Mouse (Mus musculus) embryonic facial prominence, embryonic 14.5 days (tissue): ENCODE measurements around the gene Hsd17b13. TPM values are rescaled to one million over a fixed set of nuclear protein-coding genes. Genes with fewer than 3 reads are reported as not detected.

ENCODE experiments used
- ATAC-seq: fragments of 200-750 bp; cut with Nextera tagmentation; 2 replicates; pipeline ENCODE4 v1.8.0; 2017; ENCODE audit warnings: low read depth, moderate number of reproducible peaks, moderate TSS enrichment
- DNase-seq: peaks from one replicate; pipeline ENCODE4 v3.0.0-alpha.2; 2015; ENCODE audit warnings: low spot score
- H3K27ac ChIP-seq: fragments of 300-500 bp; sonication (generic); replicated peaks from 2 replicates; pipeline ENCODE4 v1.5.1; 2014; ENCODE audit warnings: low read depth, mild to moderate bottlenecking, low read length, moderate library complexity
- H3K27me3 ChIP-seq: fragments of 300-500 bp; sonication (generic); replicated peaks from 2 replicates; pipeline ENCODE4 v1.6.1; 2014; ENCODE audit warnings: low read length; ENCODE audit not compliant: control insufficient read depth, insufficient read depth
- H3K36me3 ChIP-seq: fragments of 300-500 bp; sonication (generic); 2 replicates; pipeline ENCODE4 v1.6.1; 2014; ENCODE audit warnings: low read length, mixed read lengths; ENCODE audit not compliant: control insufficient read depth, insufficient read depth
- H3K4me1 ChIP-seq: fragments of 300-500 bp; sonication (generic); 2 replicates; pipeline ENCODE4 v1.6.1; 2014; ENCODE audit warnings: antibody characterized with exemption, low read length; ENCODE audit not compliant: control insufficient read depth, insufficient read depth
- H3K4me2 ChIP-seq: fragments of 300-500 bp; sonication (generic); 2 replicates; pipeline ENCODE4 v1.6.1; 2014; ENCODE audit warnings: low read depth, mild to moderate bottlenecking, low read length, moderate library complexity, mixed read lengths
- H3K4me3 ChIP-seq: fragments of 300-500 bp; sonication (generic); 2 replicates; pipeline ENCODE4 v1.5.1; 2014; ENCODE audit warnings: low read depth, mild to moderate bottlenecking, low read length
- H3K9ac ChIP-seq: fragments of 300-500 bp; sonication (generic); 2 replicates; pipeline ENCODE4 v1.6.1; 2014; ENCODE audit warnings: low read depth, mild to moderate bottlenecking, low read length, moderate library complexity, mixed read lengths
- H3K9me3 ChIP-seq: fragments of 300-500 bp; sonication (generic); 2 replicates; pipeline ENCODE4 v1.6.1; 2016; ENCODE audit warnings: low read length; ENCODE audit not compliant: control insufficient read depth
- WGBS: fragments of 180-500 bp; shearing (Covaris S2); extraction: QIAGEN DNeasy Blood & Tissue Kit; methylation state at CpG from one replicate; pipeline ENCODE4 v1.1.7; 2014; 5-methylcytosine and 5-hydroxymethylcytosine counted together
- polyA plus RNA-seq: library from polyadenylated mRNA; unstranded; fragments of >200 nt; fragmentation: Nextera tagmentation; extraction: Ambion mirVana; gene quantifications from 2 replicates; pipeline ENCODE4 v1.2.1, GENCODE M21; 2014

Hsd17b13 gene
- polyA plus RNA-seq, 1 experiment from 2014 or later, result 0.15 TPM

DNA sequence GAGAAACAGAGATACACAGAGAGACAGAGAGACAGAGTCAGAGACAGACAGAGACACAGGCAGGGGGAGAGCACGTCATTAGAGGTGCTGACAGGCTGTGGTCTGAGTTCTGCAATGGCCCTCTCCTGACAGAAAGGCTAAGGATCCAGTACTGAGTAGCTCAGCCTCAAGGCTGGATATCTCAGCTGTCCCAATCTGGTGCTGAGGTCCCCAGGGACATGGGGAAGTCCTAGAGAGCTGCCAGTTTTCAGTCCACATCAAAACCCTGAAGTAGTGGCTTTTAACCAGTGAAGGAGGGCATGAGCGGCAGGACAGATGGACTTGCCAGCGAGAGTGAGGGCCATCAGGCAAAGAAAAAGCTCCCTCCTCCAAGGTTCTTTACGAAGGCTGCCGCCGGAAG, 54.1 kb downstream of the Hsd17b13 start:
- H3K4me2 ChIP-seq, result no peak overlapping the region
- H3K27ac ChIP-seq, result no peak overlapping the region
- H3K36me3 ChIP-seq, result no peaks in the 10 kb centered on the region
- H3K9me3 ChIP-seq, result no peaks in the 10 kb centered on the region
- 77% methylated on average over 6 of the region's 6 CpGs for WGBS
- H3K4me1 ChIP-seq, result peaks cover 6% of the 10 kb centered on the region; the same call in 1 of the 2 replicates
- no peak overlapping the region for H3K4me3 ChIP-seq
- no peak overlapping the region for H3K9ac ChIP-seq
- no peaks in the 10 kb centered on the region for H3K27me3 ChIP-seq
- DNase-seq (no peak), ATAC-seq (no peak)

DNA sequence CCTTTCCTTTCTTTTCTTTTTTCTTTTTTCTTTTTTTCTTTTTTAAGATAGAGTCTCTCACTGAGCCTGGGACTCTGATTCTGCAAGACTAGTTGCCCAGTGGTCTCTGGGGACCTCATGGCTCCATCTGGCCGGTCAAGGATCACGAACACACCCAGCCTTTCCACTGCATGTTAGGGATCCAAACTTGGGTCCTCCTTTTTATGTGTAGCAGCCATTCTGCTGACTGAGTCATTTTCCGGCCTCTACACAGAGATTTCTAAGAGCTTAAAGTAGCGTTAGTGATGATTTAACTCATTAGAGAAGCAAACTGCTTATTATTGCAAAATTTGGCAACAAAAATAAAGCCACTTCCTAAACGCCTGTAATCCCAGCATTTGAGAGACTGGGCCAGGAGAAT, 54.8 kb downstream of the Hsd17b13 start:
- Histone ChIP-seq H3K4me1 (peaks cover 2% of the 10 kb centered on the region; the same call in 1 of the 2 replicates), H3K27ac (no peak overlapping the region), H3K4me3 (no peak overlapping the region), H3K9ac (no peak overlapping the region), H3K9me3 (no peaks in the 10 kb centered on the region), H3K27me3 (no peaks in the 10 kb centered on the region), H3K4me2 (no peak overlapping the region), H3K36me3 (no peaks in the 10 kb centered on the region)
- DNase-seq (no peak), ATAC-seq (no peak)
- 61% methylated on average over 5 of the region's 5 CpGs for WGBS

DNA sequence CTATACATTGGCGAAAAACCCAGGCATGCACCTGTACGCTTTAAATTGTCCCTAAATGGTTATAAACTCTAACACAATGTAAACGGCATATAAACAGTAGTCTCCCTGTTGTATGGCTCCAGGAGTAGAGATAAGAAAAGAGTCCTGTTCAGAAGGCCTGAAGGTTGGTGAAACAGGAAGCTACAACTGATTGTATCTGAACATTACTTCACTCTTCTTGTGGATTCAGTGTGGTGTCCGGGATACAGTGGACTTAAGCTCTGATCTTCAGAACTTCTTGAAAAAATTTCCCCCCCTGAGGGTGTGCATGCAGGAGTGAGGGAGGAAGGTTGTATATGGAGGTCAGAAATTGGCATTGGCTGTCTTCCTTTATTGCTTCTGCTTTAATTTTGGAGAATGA, 57.7 kb downstream of the Hsd17b13 start:
- WGBS, result 83% methylated on average over 4 of the region's 4 CpGs
- Histone ChIP-seq H3K4me2 (no peak overlapping the region), H3K27ac (no peak overlapping the region), H3K4me1 (peaks cover 2% of the 10 kb centered on the region; the same call in 1 of the 2 replicates), H3K9ac (no peak overlapping the region), H3K27me3 (no peaks in the 10 kb centered on the region), H3K9me3 (no peaks in the 10 kb centered on the region), H3K4me3 (no peak overlapping the region), H3K36me3 (no peaks in the 10 kb centered on the region)
- no peak for ATAC-seq
- no peak for DNase-seq

DNA sequence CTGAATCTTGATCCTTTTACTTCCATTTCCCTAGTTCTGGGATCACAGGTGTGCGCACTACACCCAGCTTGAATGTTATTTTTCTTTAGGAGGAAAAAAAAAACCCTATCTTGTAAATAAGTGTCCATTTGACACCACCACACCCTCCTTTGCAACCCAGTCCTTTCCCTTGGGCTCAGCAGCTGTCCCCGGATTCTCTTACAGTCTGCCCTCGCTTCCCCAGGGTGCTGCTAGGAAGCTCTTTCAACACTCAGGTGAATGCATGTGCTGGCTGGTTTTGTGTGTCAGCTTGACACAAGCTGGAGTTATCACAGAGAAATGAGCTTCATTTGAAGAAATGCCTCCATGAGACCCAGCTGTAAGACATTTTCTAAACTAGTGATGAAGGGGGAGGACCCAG, 59.0 kb downstream of the Hsd17b13 start:
- no peaks in the 10 kb centered on the region for H3K27me3 ChIP-seq
- no peak overlapping the region for H3K4me2 ChIP-seq
- H3K4me1 ChIP-seq, result peaks cover 2% of the 10 kb centered on the region; the same call in 1 of the 2 replicates
- WGBS, result 56% methylated on average over 3 of the region's 3 CpGs
- H3K36me3 ChIP-seq, result no peaks in the 10 kb centered on the region
- DNase-seq, result no peak
- H3K27ac ChIP-seq, result no peak overlapping the region
- H3K4me3 ChIP-seq, result no peak overlapping the region
- peak; percentile 59; the same call in 1 of the 2 replicates for ATAC-seq
- no peaks in the 10 kb centered on the region for H3K9me3 ChIP-seq
- H3K9ac ChIP-seq, result no peak overlapping the region

DNA sequence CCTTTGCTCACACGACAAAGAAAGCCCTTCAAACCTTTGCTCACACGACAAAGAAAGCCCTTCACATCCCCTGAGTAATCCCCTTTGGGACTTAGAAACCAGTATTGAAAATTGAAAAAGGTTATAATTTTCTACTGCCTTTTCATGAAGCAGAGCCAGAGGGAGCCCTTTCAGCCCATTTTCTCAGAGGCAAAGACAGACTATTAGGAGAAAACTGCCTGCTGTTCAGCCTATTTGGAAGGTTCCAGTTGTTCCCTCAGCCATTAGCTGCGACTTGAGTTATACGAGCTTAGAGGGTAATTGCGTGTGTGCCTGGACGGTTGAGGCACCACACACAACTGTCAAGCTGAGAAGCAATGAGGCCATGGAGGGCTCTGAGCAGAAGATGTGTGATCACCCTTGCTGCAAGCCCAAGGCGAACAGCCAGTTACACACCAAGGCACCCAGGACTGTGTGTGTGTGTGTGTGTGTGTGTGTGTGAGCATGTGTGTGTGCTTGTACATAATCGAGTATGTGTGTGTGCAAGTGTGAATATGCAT, 59.8 kb downstream of the Hsd17b13 start:
- Histone ChIP-seq H3K4me3 (no peak overlapping the region), H3K36me3 (no peaks in the 10 kb centered on the region), H3K9ac (no peak overlapping the region), H3K4me1 (peaks cover 2% of the 10 kb centered on the region; the same call in 1 of the 2 replicates), H3K4me2 (no peak overlapping the region), H3K27ac (no peak overlapping the region), H3K27me3 (no peaks in the 10 kb centered on the region), H3K9me3 (no peaks in the 10 kb centered on the region)
- no peak for DNase-seq
- 48% methylated on average over 8 of the region's 8 CpGs for WGBS
- ATAC-seq, result 0 out of 2 replicates have a peak, but pooled peaks have one; percentile 27

DNA sequence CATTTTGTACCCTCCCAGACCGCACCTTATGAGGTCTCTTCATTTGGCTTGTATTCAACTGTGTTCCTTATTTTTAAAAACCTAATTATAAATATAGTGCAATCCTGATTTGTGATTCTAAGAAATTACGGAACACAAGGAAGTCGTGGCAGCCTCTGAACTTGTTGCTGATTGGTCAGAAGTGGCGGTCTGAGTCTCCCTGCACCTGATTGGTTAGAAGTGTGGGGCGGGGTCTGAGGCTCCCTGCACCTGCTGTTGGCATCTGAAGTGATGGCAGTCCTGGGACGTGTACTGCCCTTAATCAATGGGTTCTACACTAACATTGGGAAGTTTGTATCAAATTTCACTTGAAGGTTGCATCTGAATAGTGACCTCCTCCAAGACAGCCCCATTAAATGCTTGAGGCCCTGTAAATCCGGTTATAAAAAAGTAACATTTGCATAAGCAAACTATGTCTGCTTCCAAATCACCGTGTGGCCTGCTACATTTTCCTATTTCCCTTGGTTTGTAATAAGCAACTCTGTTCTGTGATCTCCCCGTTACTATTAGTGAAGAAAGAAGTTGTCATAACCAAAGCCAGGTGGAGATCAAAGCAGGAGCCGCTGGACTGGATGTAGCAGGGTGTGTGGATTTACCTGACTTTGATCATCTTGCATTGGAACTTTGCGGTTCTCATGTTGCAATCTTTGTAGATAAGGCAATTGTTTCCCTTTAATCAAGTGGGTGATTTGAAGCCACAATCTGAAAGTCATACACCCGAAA, 60.4 kb downstream of the Hsd17b13 start:
- no peak for DNase-seq
- H3K4me3 ChIP-seq, result no peak overlapping the region
- H3K9me3 ChIP-seq, result no peaks in the 10 kb centered on the region
- WGBS, result 49% methylated on average over 12 of the region's 12 CpGs
- no peak overlapping the region for H3K4me2 ChIP-seq
- no peak overlapping the region for H3K27ac ChIP-seq
- no peak overlapping the region for H3K9ac ChIP-seq
- no peaks in the 10 kb centered on the region for H3K36me3 ChIP-seq
- ATAC-seq, result peak; percentile 27; the same call in 1 of the 2 replicates
- H3K4me1 ChIP-seq, result no peaks in the 10 kb centered on the region
- no peaks in the 10 kb centered on the region for H3K27me3 ChIP-seq

DNA sequence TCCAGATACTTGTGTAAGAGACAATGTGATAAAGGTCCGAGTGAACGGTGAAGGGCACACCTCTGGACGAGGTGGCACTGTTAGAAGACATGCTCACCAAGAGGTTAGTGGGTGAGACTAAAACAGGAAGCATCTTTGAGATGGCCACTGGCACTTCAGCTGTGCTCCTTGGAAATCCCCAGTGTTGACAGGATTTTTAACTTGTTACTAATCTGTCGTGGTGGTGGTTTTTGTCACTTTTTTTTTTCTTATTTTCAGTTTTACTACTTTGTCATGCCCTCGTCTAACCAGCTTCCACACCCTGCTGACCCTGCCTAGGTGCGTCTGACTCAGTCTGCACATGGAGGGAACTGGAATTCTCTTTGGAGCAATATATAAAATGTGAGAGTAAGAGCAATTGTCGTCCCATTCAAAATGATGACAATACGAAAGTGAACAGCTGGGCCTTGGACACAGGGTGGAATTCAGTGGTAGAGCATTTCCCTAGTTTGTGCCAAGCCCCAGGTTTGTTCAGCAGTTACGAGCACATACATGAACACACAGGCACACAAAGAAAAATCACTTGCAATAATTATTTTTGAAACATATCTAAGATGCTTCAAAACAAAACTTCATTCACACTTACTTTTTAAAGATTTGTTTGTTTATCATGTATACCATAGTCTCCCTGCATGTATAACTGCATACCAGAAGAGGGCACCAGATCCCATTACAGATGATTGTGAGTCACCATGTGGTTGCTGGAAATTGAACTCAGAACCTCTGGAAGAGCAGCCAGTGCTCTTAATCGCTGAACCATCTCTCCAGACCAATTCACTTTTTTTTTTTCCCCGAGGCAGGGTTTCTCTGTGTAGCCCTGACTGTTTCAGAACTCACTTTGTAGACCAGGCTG, 62.6 kb downstream of the Hsd17b13 start:
- 72% methylated on average over 11 of the region's 11 CpGs for WGBS
- H3K27me3 ChIP-seq, result no peaks in the 10 kb centered on the region
- peaks cover 9% of the 10 kb centered on the region; the same call in 1 of the 2 replicates for H3K4me1 ChIP-seq
- H3K4me3 ChIP-seq, result no peak overlapping the region
- no peak overlapping the region for H3K9ac ChIP-seq
- H3K27ac ChIP-seq, result no peak overlapping the region
- ATAC-seq (no peak), DNase-seq (no peak)
- no peaks in the 10 kb centered on the region for H3K9me3 ChIP-seq
- no peaks in the 10 kb centered on the region for H3K36me3 ChIP-seq
- H3K4me2 ChIP-seq, result no peak overlapping the region

DNA sequence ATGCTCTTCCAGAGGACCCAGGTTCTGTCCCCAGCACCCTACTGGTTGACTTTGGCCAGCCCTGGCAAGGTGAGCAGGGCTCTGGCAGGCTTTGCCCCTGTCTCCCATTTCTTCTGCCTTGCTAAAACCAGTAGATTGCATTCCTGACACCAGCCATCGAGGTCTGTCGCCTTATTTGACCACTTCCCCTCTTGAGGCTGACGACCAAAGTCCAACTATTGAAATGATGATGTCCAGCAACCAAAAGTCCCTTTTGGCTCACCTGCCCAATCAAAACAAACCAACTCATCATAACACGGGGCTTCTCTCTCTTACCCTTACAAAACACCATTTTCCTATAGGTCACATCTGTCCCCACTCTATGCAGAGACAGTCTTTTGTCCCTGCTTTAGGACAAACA, 64.1 kb downstream of the Hsd17b13 start:
- no peak overlapping the region for H3K27ac ChIP-seq
- peaks cover 11% of the 10 kb centered on the region; the same call in 1 of the 2 replicates for H3K4me1 ChIP-seq
- DNase-seq (no peak), ATAC-seq (no peak)
- H3K9me3 ChIP-seq, result no peaks in the 10 kb centered on the region
- no peaks in the 10 kb centered on the region for H3K27me3 ChIP-seq
- H3K4me3 ChIP-seq, result no peak overlapping the region
- H3K9ac ChIP-seq, result no peak overlapping the region
- no peaks in the 10 kb centered on the region for H3K36me3 ChIP-seq
- WGBS, result 64% methylated on average over 4 of the region's 4 CpGs
- H3K4me2 ChIP-seq, result no peak overlapping the region
